Mouse (Mus musculus) heart, postnatal 4 days (tissue): Measurements from ENCODE around the gene Dennd2d. TPM values are rescaled to one million over a fixed set of nuclear protein-coding genes. Genes with fewer than 3 reads are reported as not detected.

Experiments
- DNase-seq: peaks from one replicate; pipeline ENCODE4 v3.0.0; 2021
- total RNA-seq, 2 experiments: library from RNA; stranded (reverse); gene quantifications; 2 replicates each; pipeline ENCODE4 v1.2.3; 2021

The Dennd2d gene
- under 1 TPM; 0.62 to 0.65 TPM for total RNA-seq

- DNase-seq = peak; percentile 28
Measured at GRCm38 (mm10) chr3:106482281-106483081, at the start of gene Dennd2d. Dennd2d (plus strand) TSS chr3:106482405.

GRCm38 (mm10) chr3:106448571-106448970 lies 33.6 kb upstream of the Dennd2d start:
- DNase-seq = peak; percentile 16

GRCm38 (mm10) chr3:106448995-106449394 lies 33.2 kb upstream of the Dennd2d start:
- no peak for DNase-seq

GRCm38 (mm10) chr3:106449567-106449966 lies 32.6 kb upstream of the Dennd2d start:
- DNase-seq = no peak

GRCm38 (mm10) chr3:106452616-106453015 lies 29.6 kb upstream of the Dennd2d start:
- DNase-seq = no peak

GRCm38 (mm10) chr3:106457298-106457869 lies 24.8 kb upstream of the Dennd2d start:
- no peak for DNase-seq

GRCm38 (mm10) chr3:106462059-106462470 lies 20.1 kb upstream of the Dennd2d start:
- no peak for DNase-seq

- DNase-seq = no peak
Measured at GRCm38 (mm10) chr3:106462493-106462892, 19.7 kb upstream of the Dennd2d start.

GRCm38 (mm10) chr3:106464750-106465149 lies 17.5 kb upstream of the Dennd2d start:
- no peak for DNase-seq

- no peak for DNase-seq
Measured at GRCm38 (mm10) chr3:106474210-106474609, 8.0 kb upstream of the Dennd2d start.

GRCm38 (mm10) chr3:106476863-106477262 lies 5.3 kb upstream of the Dennd2d start:
- DNase-seq = no peak

GRCm38 (mm10) chr3:106483297-106483696 lies 1.1 kb downstream of the Dennd2d start:
- DNase-seq = no peak

- no peak for DNase-seq
Measured at GRCm38 (mm10) chr3:106483796-106484405, 1.7 kb downstream of the Dennd2d start.

- no peak for DNase-seq
Measured at GRCm38 (mm10) chr3:106484861-106485260, 2.7 kb downstream of the Dennd2d start.

GRCm38 (mm10) chr3:106485810-106486209 lies 3.6 kb downstream of the Dennd2d start:
- DNase-seq = no peak

GRCm38 (mm10) chr3:106487551-106487950 lies 5.3 kb downstream of the Dennd2d start:
- no peak for DNase-seq

GRCm38 (mm10) chr3:106490239-106490638 lies 8.0 kb downstream of the Dennd2d start:
- no peak for DNase-seq

- no peak for DNase-seq
Measured at GRCm38 (mm10) chr3:106492723-106493122, 10.5 kb downstream of the Dennd2d start.

GRCm38 (mm10) chr3:106493202-106493601 lies 11.0 kb downstream of the Dennd2d start:
- DNase-seq = no peak

GRCm38 (mm10) chr3:106493882-106494281 lies 11.7 kb downstream of the Dennd2d start:
- no peak for DNase-seq

- peak; percentile 31 for DNase-seq
Measured at GRCm38 (mm10) chr3:106494417-106494950, 12.3 kb downstream of the Dennd2d start.

- no peak for DNase-seq
Measured at GRCm38 (mm10) chr3:106495346-106496044, 13.3 kb downstream of the Dennd2d start.
